Mouse (Mus musculus) E14TG2a.4 (cell line): ENCODE results near the gene Bid.

Source experiments
- CTCF ChIP-seq: conservative IDR thresholded peaks from 2 replicates; pipeline ENCODE4 v1.5.1; 2014; ENCODE audit warnings: low read length
- NANOG ChIP-seq: IDR thresholded peaks from 2 replicates; pipeline ENCODE4 v1.6.1; 2014; ENCODE audit warnings: borderline replicate concordance, low read length, mixed read lengths

- no peak for TF ChIP-seq CTCF
- no peak for TF ChIP-seq NANOG
Observed at GRCm38 (mm10) chr6:120906521-120906920, 10.1 kb downstream of the Bid start.
